Mouse (Mus musculus) embryonic fibroblast, embryonic 13.5 days (primary cell): ENCODE results near the gene Gm8094.
"Not testable (repeated sequence)": the region's sequence is repeated elsewhere in the genome, so short reads cannot be mapped to it uniquely, and the experiment has no call there.

Experiments
- CTCF ChIP-seq: IDR thresholded peaks from 2 replicates; pipeline ENCODE4 v1.5.1; 2011; ENCODE audit warnings: mild to moderate bottlenecking, control low read depth, low read length, moderate library complexity, borderline replicate concordance; ENCODE audit not compliant: insufficient read depth
- POLR2A ChIP-seq: IDR thresholded peaks from 2 replicates; pipeline ENCODE4 v1.6.1; 2011; ENCODE audit warnings: low read depth, mild to moderate bottlenecking, control low read depth, low read length, moderate library complexity

DNA sequence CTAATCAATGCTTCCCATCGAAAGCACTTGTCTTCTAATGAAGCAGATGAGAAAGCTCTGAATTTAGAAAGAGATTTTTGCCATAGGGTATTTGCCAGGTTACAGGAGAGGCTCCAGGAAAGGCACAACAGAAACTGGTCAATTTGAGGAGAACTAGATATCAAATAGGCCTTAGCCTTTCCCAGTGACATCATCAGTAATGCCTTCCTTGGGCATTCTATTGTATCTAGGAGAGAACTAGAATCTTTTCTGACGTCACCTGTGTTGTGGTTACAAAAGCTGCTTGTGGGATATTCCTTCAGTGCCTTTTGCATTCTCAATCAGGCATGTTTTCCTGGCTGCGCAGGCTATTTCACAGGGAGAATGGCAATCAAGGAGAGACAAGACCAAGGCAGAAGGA is 23.9 kb upstream of the Gm8094 start, which contains the start of gene Gm8104:
- TF ChIP-seq CTCF, POLR2A: not testable (repeated sequence)
